Mouse (Mus musculus): ENCODE measurements around the gene Foxn1. TPM values are rescaled to one million over a fixed set of nuclear protein-coding genes. Genes with fewer than 3 reads are reported as not detected.

Foxn1 gene
- polyA plus RNA-seq, 1 experiment from 2014 or later, result 0.04 TPM

- ATAC-seq (ENCODE audit: insufficient number of reproducible peaks, low FRiP score, low TSS enrichment, low read depth), result no peak
- whole genome bisulfite sequencing, result 74% methylated on average over 9 of the region's 9 CpGs
These were observed 22.2 kb upstream of the Foxn1 start for GRCm38 (mm10) chr11:78408256-78409240.

GRCm38 (mm10) chr11:78402062-78402461, 15.7 kb upstream of the Foxn1 start:
- 82% methylated on average over 6 of the region's 6 CpGs for WGBS
- Histone ChIP-seq H3K9me3 (ENCODE audit: control insufficient read depth, low read length) (no peaks in the 10 kb centered on the region; the same call in 1 of the 2 replicates), H3K4me1 (ENCODE audit: control insufficient read depth, insufficient read depth, low read length) (0 out of 2 replicates have a peak, but pooled peaks cover 1% of the 10 kb centered on the region), H3K36me3 (ENCODE audit: control insufficient read depth, insufficient read depth, low read length) (no peaks in the 10 kb centered on the region), H3K4me2 (ENCODE audit: low read depth, severe bottlenecking) (no peak overlapping the region), H3K27ac (replicated peaks; ENCODE audit: low read depth, low read length) (no peak overlapping the region), H3K4me3 (ENCODE audit: low read depth, low read length) (no peak overlapping the region), H3K9ac (ENCODE audit: low read length) (no peak overlapping the region), H3K27me3 (ENCODE audit: control insufficient read depth, insufficient read depth, low read length) (no peaks in the 10 kb centered on the region)
- ATAC-seq (ENCODE audit: insufficient number of reproducible peaks, low FRiP score, low TSS enrichment, low read depth) (no peak), DNase-seq (ENCODE audit: low spot score) (no peak)

More at GRCm38 (mm10) chr11:78408256-78409240, 22.2 kb upstream of the Foxn1 start:
- no peaks in the 10 kb centered on the region for H3K36me3 ChIP-seq (ENCODE audit: control insufficient read depth, insufficient read depth, low read length)
- H3K4me3 ChIP-seq (ENCODE audit: low read depth, low read length), result no peak overlapping the region
- no peak overlapping the region for H3K27ac ChIP-seq (replicated peaks; ENCODE audit: low read depth, low read length)
- no peaks in the 10 kb centered on the region for H3K9me3 ChIP-seq (ENCODE audit: control insufficient read depth, low read length)
- H3K4me2 ChIP-seq (ENCODE audit: low read depth, severe bottlenecking), result no peak overlapping the region
- no peak overlapping the region for H3K9ac ChIP-seq (ENCODE audit: low read length)
- no peak for DNase-seq (ENCODE audit: low spot score)
- no peaks in the 10 kb centered on the region for H3K27me3 ChIP-seq (ENCODE audit: control insufficient read depth, insufficient read depth, low read length)
- H3K4me1 ChIP-seq (ENCODE audit: control insufficient read depth, insufficient read depth, low read length), result no peaks in the 10 kb centered on the region

GRCm38 (mm10) chr11:78401469-78401868, 15.1 kb upstream of the Foxn1 start:
- H3K36me3 ChIP-seq (ENCODE audit: control insufficient read depth, insufficient read depth, low read length), result no peaks in the 10 kb centered on the region
- H3K9ac ChIP-seq (ENCODE audit: low read length), result no peak overlapping the region
- no peak overlapping the region for H3K4me2 ChIP-seq (ENCODE audit: low read depth, severe bottlenecking)
- ATAC-seq (ENCODE audit: insufficient number of reproducible peaks, low FRiP score, low TSS enrichment, low read depth) (no peak), DNase-seq (ENCODE audit: low spot score) (no peak)
- no peaks in the 10 kb centered on the region for H3K27me3 ChIP-seq (ENCODE audit: control insufficient read depth, insufficient read depth, low read length)
- no peak overlapping the region for H3K27ac ChIP-seq (replicated peaks; ENCODE audit: low read depth, low read length)
- WGBS, result 86% methylated on average over 3 of the region's 3 CpGs
- no peaks in the 10 kb centered on the region; the same call in 1 of the 2 replicates for H3K9me3 ChIP-seq (ENCODE audit: control insufficient read depth, low read length)
- H3K4me3 ChIP-seq (ENCODE audit: low read depth, low read length), result no peak overlapping the region
- H3K4me1 ChIP-seq (ENCODE audit: control insufficient read depth, insufficient read depth, low read length), result 0 out of 2 replicates have a peak, but pooled peaks cover 3% of the 10 kb centered on the region

- Histone ChIP-seq H3K27ac (replicated peaks; ENCODE audit: low read depth, low read length) (no peak overlapping the region), H3K4me1 (ENCODE audit: control insufficient read depth, insufficient read depth, low read length) (0 out of 2 replicates have a peak, but pooled peaks cover 3% of the 10 kb centered on the region), H3K4me3 (ENCODE audit: low read depth, low read length) (no peak overlapping the region), H3K9ac (ENCODE audit: low read length) (no peak overlapping the region), H3K27me3 (ENCODE audit: control insufficient read depth, insufficient read depth, low read length) (no peaks in the 10 kb centered on the region), H3K9me3 (ENCODE audit: control insufficient read depth, low read length) (no peaks in the 10 kb centered on the region; the same call in 1 of the 2 replicates), H3K4me2 (ENCODE audit: low read depth, severe bottlenecking) (no peak overlapping the region), H3K36me3 (ENCODE audit: control insufficient read depth, insufficient read depth, low read length) (no peaks in the 10 kb centered on the region)
- WGBS, result 70% methylated on average over 3 of the region's 3 CpGs
- no peak for DNase-seq (ENCODE audit: low spot score)
- no peak for ATAC-seq (ENCODE audit: insufficient number of reproducible peaks, low FRiP score, low TSS enrichment, low read depth)
These were observed 14.6 kb upstream of the Foxn1 start for GRCm38 (mm10) chr11:78400936-78401335.

- H3K27me3 ChIP-seq (ENCODE audit: control insufficient read depth, insufficient read depth, low read length), result no peaks in the 10 kb centered on the region
- H3K4me1 ChIP-seq (ENCODE audit: control insufficient read depth, insufficient read depth, low read length), result 0 out of 2 replicates have a peak, but pooled peaks cover 3% of the 10 kb centered on the region
- no peak overlapping the region for H3K27ac ChIP-seq (replicated peaks; ENCODE audit: low read depth, low read length)
- H3K4me3 ChIP-seq (ENCODE audit: low read depth, low read length), result no peak overlapping the region
- no peaks in the 10 kb centered on the region for H3K36me3 ChIP-seq (ENCODE audit: control insufficient read depth, insufficient read depth, low read length)
- no peak overlapping the region for H3K4me2 ChIP-seq (ENCODE audit: low read depth, severe bottlenecking)
- H3K9me3 ChIP-seq (ENCODE audit: control insufficient read depth, low read length), result no peaks in the 10 kb centered on the region; the same call in 1 of the 2 replicates
- DNase-seq (ENCODE audit: low spot score) (peak; percentile 86), ATAC-seq (ENCODE audit: insufficient number of reproducible peaks, low FRiP score, low TSS enrichment, low read depth) (no peak)
- WGBS, result 20% methylated on average over 8 of the region's 8 CpGs
- H3K9ac ChIP-seq (ENCODE audit: low read length), result no peak overlapping the region
These were observed 13.3 kb upstream of the Foxn1 start for GRCm38 (mm10) chr11:78399680-78400079.

- ATAC-seq (ENCODE audit: insufficient number of reproducible peaks, low FRiP score, low TSS enrichment, low read depth), result no peak
- Histone ChIP-seq H3K4me1 (ENCODE audit: control insufficient read depth, insufficient read depth, low read length) (0 out of 2 replicates have a peak, but pooled peaks cover 3% of the 10 kb centered on the region), H3K4me3 (ENCODE audit: low read depth, low read length) (no peak overlapping the region), H3K27ac (replicated peaks; ENCODE audit: low read depth, low read length) (no peak overlapping the region), H3K9ac (ENCODE audit: low read length) (no peak overlapping the region), H3K9me3 (ENCODE audit: control insufficient read depth, low read length) (no peaks in the 10 kb centered on the region; the same call in 1 of the 2 replicates), H3K27me3 (ENCODE audit: control insufficient read depth, insufficient read depth, low read length) (no peaks in the 10 kb centered on the region), H3K36me3 (ENCODE audit: control insufficient read depth, insufficient read depth, low read length) (no peaks in the 10 kb centered on the region), H3K4me2 (ENCODE audit: low read depth, severe bottlenecking) (no peak overlapping the region)
- no peak for DNase-seq (ENCODE audit: low spot score)
- 80% methylated on average over 6 of the region's 6 CpGs for WGBS
These were observed 11.9 kb upstream of the Foxn1 start for GRCm38 (mm10) chr11:78398212-78398611.

- Histone ChIP-seq H3K4me3 (ENCODE audit: low read depth, low read length) (peak overlapping the region; percentile 12; the same call in 1 of the 2 replicates), H3K4me2 (ENCODE audit: low read depth, severe bottlenecking) (peak overlapping the region; percentile 48), H3K27me3 (ENCODE audit: control insufficient read depth, insufficient read depth, low read length) (no peaks in the 10 kb centered on the region), H3K36me3 (ENCODE audit: control insufficient read depth, insufficient read depth, low read length) (no peaks in the 10 kb centered on the region), H3K9ac (ENCODE audit: low read length) (peak overlapping the region; percentile 47; the same call in 1 of the 2 replicates), H3K9me3 (ENCODE audit: control insufficient read depth, low read length) (no peaks in the 10 kb centered on the region; the same call in 1 of the 2 replicates), H3K27ac (replicated peaks; ENCODE audit: low read depth, low read length) (no peak overlapping the region), H3K4me1 (ENCODE audit: control insufficient read depth, insufficient read depth, low read length) (0 out of 2 replicates have a peak, but pooled peaks cover 3% of the 10 kb centered on the region)
- no peak for ATAC-seq (ENCODE audit: insufficient number of reproducible peaks, low FRiP score, low TSS enrichment, low read depth)
- WGBS, result 10% methylated on average over 18 of the region's 18 CpGs
- peak; percentile 86 for DNase-seq (ENCODE audit: low spot score)
These were observed 11.0 kb upstream of the Foxn1 start for GRCm38 (mm10) chr11:78397397-78397796.

GRCm38 (mm10) chr11:78396950-78397349, 10.6 kb upstream of the Foxn1 start:
- no peaks in the 10 kb centered on the region; the same call in 1 of the 2 replicates for H3K9me3 ChIP-seq (ENCODE audit: control insufficient read depth, low read length)
- WGBS, result 42% methylated on average over 11 of the region's 11 CpGs
- H3K4me1 ChIP-seq (ENCODE audit: control insufficient read depth, insufficient read depth, low read length), result 0 out of 2 replicates have a peak, but pooled peaks cover 3% of the 10 kb centered on the region
- no peak overlapping the region for H3K9ac ChIP-seq (ENCODE audit: low read length)
- ATAC-seq (ENCODE audit: insufficient number of reproducible peaks, low FRiP score, low TSS enrichment, low read depth), result no peak
- H3K36me3 ChIP-seq (ENCODE audit: control insufficient read depth, insufficient read depth, low read length), result no peaks in the 10 kb centered on the region
- H3K4me3 ChIP-seq (ENCODE audit: low read depth, low read length), result peak overlapping the region; percentile 12; the same call in 1 of the 2 replicates
- peak overlapping the region; percentile 48 for H3K4me2 ChIP-seq (ENCODE audit: low read depth, severe bottlenecking)
- H3K27me3 ChIP-seq (ENCODE audit: control insufficient read depth, insufficient read depth, low read length), result no peaks in the 10 kb centered on the region
- H3K27ac ChIP-seq (replicated peaks; ENCODE audit: low read depth, low read length), result no peak overlapping the region
- DNase-seq (ENCODE audit: low spot score), result no peak
